Mouse (Mus musculus): ENCODE results near the gene Tle2.

Gene Tle2

DNA sequence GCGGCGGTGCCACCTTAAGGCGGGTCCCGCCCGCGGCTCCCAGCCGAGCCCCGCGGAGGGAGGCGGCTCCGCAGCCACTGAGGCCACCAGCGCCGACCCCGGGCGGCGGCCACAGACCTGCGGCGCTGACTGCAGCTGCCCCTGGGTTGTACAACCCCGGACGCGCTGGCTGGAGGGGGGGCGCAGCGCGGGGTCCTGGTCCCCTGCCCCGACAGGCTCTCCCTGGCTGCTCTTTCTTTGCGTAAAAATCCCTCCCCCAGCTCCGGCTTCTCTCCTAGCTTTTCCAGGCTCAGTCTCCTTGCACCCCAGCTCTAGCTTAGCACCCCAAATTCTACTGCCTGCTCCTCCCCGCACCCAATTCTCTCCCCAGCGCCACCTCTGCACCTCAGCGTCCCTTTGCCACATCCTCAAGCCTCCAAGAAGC lies 859 bp downstream of the Tle2 start:
- H3K27me3 ChIP-seq (ENCODE audit: insufficient read depth, low read length): peaks cover 85% of the 10 kb centered on the region
- TF ChIP-seq POU5F1 (IDR thresholded peaks at IDR 0.05; ENCODE audit: borderline replicate concordance, low read length) (no peak), NANOG (IDR thresholded peaks at IDR 0.05; ENCODE audit: borderline replicate concordance, low read length) (no peak), CTCF (conservative IDR thresholded peaks at IDR 0.05; ENCODE audit: low read length) (no peak)
- H3K36me3 ChIP-seq (ENCODE audit: insufficient read depth, low read length): no peaks in the 10 kb centered on the region
- peak overlapping the region; percentile 75 for H3K4me3 ChIP-seq (replicated peaks; ENCODE audit: low read length)
- 0 out of 2 replicates have a peak, but pooled peaks cover 3% of the 10 kb centered on the region for H3K9me3 ChIP-seq (ENCODE audit: low read length)
- H3K4me1 ChIP-seq (replicated peaks; ENCODE audit: low read depth, low read length): peaks cover 59% of the 10 kb centered on the region

DNA sequence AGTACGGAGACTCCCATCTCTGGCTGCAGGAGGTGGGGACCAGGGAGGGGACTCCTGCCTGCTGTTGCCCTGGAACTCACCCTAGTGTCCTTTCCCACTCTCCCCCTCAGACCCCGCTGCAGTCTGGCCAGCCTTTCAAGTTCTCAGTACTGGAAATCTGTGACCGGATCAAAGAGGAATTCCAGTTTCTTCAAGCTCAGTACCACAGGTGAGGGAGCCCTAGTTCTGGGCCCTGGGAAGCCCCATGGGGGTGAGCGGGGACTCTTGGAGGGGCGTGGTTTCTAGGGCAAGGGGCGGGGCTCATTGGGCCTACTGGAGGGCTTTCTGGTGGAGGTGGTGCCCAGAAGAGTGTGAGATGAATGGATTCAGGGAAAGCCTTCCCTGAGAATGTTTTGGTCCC lies 1.3 kb downstream of the Tle2 start:
- H3K36me3 ChIP-seq (ENCODE audit: insufficient read depth, low read length): no peaks in the 10 kb centered on the region
- TF ChIP-seq POU5F1 (IDR thresholded peaks at IDR 0.05; ENCODE audit: borderline replicate concordance, low read length): no peak
- no peak for TF ChIP-seq CTCF (conservative IDR thresholded peaks at IDR 0.05; ENCODE audit: low read length)
- no peak for TF ChIP-seq NANOG (IDR thresholded peaks at IDR 0.05; ENCODE audit: borderline replicate concordance, low read length)
- H3K4me1 ChIP-seq (replicated peaks; ENCODE audit: low read depth, low read length): peaks cover 59% of the 10 kb centered on the region
- H3K27me3 ChIP-seq (ENCODE audit: insufficient read depth, low read length): peaks cover 89% of the 10 kb centered on the region
- peak overlapping the region; percentile 75 for H3K4me3 ChIP-seq (replicated peaks; ENCODE audit: low read length)
- H3K9me3 ChIP-seq (ENCODE audit: low read length): 0 out of 2 replicates have a peak, but pooled peaks cover 3% of the 10 kb centered on the region

DNA sequence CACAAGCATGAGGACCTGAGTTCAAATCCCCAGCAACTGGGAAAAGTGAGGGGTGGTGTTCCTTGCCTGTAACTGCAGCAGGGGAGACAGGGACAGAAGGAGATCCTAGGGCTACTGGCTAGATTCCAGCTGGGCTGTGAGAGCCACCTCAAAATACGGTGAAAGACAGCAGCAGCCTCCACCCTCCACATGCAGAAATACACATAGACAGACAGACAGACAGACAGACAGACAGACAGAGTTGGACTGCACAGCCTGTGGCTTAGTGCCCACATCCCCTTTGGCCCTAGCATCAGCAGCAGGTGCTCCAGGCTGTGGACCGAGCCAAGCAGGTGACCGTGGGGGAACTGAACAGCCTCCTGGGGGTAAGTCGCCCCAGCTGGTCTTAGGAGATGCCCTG lies 5.6 kb downstream of the Tle2 start:
- no peaks in the 10 kb centered on the region for H3K9me3 ChIP-seq (ENCODE audit: low read length)
- H3K4me1 ChIP-seq (replicated peaks; ENCODE audit: low read depth, low read length): peaks cover 42% of the 10 kb centered on the region
- peaks cover 92% of the 10 kb centered on the region for H3K27me3 ChIP-seq (ENCODE audit: insufficient read depth, low read length)
- no peaks in the 10 kb centered on the region for H3K36me3 ChIP-seq (ENCODE audit: insufficient read depth, low read length)
- peak overlapping the region; percentile 61 for H3K4me3 ChIP-seq (replicated peaks; ENCODE audit: low read length)
- TF ChIP-seq NANOG (IDR thresholded peaks at IDR 0.05; ENCODE audit: borderline replicate concordance, low read length): no peak
- no peak for TF ChIP-seq CTCF (conservative IDR thresholded peaks at IDR 0.05; ENCODE audit: low read length)
- TF ChIP-seq POU5F1 (IDR thresholded peaks at IDR 0.05; ENCODE audit: borderline replicate concordance, low read length): no peak

DNA sequence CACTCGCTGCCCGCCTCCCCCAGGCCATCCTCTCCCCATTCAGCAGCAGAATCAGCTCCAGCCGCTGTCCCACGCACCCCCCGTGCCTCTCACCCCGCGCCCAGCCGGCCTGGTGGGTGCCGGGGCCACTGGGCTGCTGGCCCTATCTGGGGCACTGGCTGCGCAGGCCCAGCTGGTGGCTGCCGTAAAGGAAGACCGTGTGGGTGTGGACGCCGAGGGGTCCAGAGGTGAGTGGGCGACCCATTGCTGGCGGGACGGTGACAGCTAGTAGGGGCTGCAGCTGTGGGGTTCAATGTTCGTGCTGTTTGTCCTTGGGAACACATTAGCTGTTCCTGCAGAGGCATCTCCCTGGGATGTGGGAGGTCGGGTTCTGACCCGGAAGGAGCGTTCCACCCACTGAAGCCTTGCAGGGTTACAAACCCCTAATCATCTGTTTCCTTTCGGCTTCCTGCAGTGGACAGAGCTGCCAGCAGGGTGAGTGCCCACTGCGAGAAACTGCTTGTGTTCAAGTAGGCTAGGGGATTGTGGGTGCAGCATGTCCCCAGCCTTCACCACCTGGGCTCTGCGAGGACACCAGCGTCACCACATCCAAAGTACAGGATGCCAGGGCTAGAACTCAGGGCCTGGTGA lies 6.2 kb downstream of the Tle2 start:
- Histone ChIP-seq H3K36me3 (ENCODE audit: insufficient read depth, low read length) (no peaks in the 10 kb centered on the region), H3K4me1 (replicated peaks; ENCODE audit: low read depth, low read length) (peaks cover 38% of the 10 kb centered on the region), H3K27me3 (ENCODE audit: insufficient read depth, low read length) (peaks cover 91% of the 10 kb centered on the region), H3K9me3 (ENCODE audit: low read length) (no peaks in the 10 kb centered on the region), H3K4me3 (replicated peaks; ENCODE audit: low read length) (peak overlapping the region; percentile 61)
- TF ChIP-seq POU5F1 (IDR thresholded peaks at IDR 0.05; ENCODE audit: borderline replicate concordance, low read length) (no peak), NANOG (IDR thresholded peaks at IDR 0.05; ENCODE audit: borderline replicate concordance, low read length) (no peak), CTCF (conservative IDR thresholded peaks at IDR 0.05; ENCODE audit: low read length) (no peak)

DNA sequence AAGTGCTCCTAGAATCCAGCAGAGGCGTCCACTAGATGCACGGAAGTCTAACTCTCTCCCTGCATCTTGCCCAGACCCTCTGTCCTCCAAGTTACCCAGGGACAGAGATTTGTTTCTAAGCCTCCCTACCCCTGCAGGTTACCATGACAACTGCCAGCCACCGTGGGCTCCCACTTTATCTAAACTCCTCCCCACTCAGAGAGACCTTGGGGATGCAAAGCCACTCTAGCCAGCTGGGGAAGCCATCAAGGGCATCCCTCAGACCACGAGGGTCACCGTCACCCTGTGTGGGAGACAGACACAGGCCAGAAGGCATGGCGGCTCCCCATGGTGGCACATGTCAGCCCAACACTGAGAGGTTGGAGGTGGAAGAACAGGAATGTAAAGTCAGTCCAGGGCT lies 9.0 kb downstream of the Tle2 start:
- peaks cover 44% of the 10 kb centered on the region for H3K4me1 ChIP-seq (replicated peaks; ENCODE audit: low read depth, low read length)
- H3K36me3 ChIP-seq (ENCODE audit: insufficient read depth, low read length): no peaks in the 10 kb centered on the region
- no peak for TF ChIP-seq POU5F1 (IDR thresholded peaks at IDR 0.05; ENCODE audit: borderline replicate concordance, low read length)
- TF ChIP-seq NANOG (IDR thresholded peaks at IDR 0.05; ENCODE audit: borderline replicate concordance, low read length): no peak
- TF ChIP-seq CTCF (conservative IDR thresholded peaks at IDR 0.05; ENCODE audit: low read length): no peak
- H3K4me3 ChIP-seq (replicated peaks; ENCODE audit: low read length): no peak overlapping the region
- H3K27me3 ChIP-seq (ENCODE audit: insufficient read depth, low read length): peaks cover 91% of the 10 kb centered on the region
- no peaks in the 10 kb centered on the region for H3K9me3 ChIP-seq (ENCODE audit: low read length)

DNA sequence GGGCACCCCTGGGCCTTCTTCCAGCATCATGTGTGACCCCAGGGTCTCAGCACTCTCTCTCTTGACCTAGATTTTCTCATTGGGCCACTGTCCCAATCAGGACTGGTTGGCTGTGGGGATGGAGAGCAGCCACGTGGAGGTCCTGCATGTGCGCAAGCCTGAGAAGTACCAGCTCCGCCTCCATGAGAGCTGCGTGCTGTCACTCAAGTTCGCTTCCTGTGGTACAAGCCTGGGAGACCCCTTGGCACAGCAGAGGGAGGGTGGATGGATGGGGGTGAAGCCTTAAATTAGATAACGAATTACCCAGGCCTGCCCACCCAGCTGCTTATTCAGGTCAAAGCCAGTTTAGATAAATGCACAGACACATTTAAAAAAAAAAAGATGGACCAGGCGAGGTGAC lies 14.4 kb downstream of the Tle2 start:
- H3K4me3 ChIP-seq (replicated peaks; ENCODE audit: low read length): no peak overlapping the region
- TF ChIP-seq NANOG (IDR thresholded peaks at IDR 0.05; ENCODE audit: borderline replicate concordance, low read length): no peak
- no peak for TF ChIP-seq POU5F1 (IDR thresholded peaks at IDR 0.05; ENCODE audit: borderline replicate concordance, low read length)
- no peak for TF ChIP-seq CTCF (conservative IDR thresholded peaks at IDR 0.05; ENCODE audit: low read length)
- H3K27me3 ChIP-seq (ENCODE audit: insufficient read depth, low read length): peaks cover 78% of the 10 kb centered on the region
- H3K36me3 ChIP-seq (ENCODE audit: insufficient read depth, low read length): no peaks in the 10 kb centered on the region
- H3K4me1 ChIP-seq (replicated peaks; ENCODE audit: low read depth, low read length): peaks cover 60% of the 10 kb centered on the region
- no peaks in the 10 kb centered on the region for H3K9me3 ChIP-seq (ENCODE audit: low read length)

DNA sequence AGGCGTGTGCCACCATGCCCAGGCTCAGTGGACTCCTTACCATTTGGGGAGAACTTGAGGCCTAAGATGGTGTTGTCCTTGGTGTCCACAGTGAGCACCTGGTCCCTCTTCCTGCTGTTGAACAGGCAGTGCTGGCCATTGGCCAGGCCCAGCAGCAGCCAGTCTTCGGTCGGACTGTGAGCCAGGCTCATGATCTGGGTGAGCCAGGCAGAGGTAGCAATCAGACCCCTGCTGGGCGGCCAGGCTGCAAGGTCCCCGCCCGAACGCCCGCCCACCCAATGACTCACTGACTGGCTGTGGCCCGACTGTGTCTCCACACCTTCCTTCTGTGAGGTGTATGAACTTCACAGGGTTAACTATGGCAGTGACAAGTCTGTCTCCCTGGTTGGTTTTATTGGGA lies 17.5 kb downstream of the Tle2 start:
- no peak for TF ChIP-seq CTCF (conservative IDR thresholded peaks at IDR 0.05; ENCODE audit: low read length)
- TF ChIP-seq NANOG (IDR thresholded peaks at IDR 0.05; ENCODE audit: borderline replicate concordance, low read length): no peak
- no peak for TF ChIP-seq POU5F1 (IDR thresholded peaks at IDR 0.05; ENCODE audit: borderline replicate concordance, low read length)
- Histone ChIP-seq H3K4me1 (replicated peaks; ENCODE audit: low read depth, low read length) (peaks cover 84% of the 10 kb centered on the region), H3K36me3 (ENCODE audit: insufficient read depth, low read length) (no peaks in the 10 kb centered on the region), H3K9me3 (ENCODE audit: low read length) (no peaks in the 10 kb centered on the region), H3K27me3 (ENCODE audit: insufficient read depth, low read length) (peaks cover 79% of the 10 kb centered on the region), H3K4me3 (replicated peaks; ENCODE audit: low read length) (no peak overlapping the region)

DNA sequence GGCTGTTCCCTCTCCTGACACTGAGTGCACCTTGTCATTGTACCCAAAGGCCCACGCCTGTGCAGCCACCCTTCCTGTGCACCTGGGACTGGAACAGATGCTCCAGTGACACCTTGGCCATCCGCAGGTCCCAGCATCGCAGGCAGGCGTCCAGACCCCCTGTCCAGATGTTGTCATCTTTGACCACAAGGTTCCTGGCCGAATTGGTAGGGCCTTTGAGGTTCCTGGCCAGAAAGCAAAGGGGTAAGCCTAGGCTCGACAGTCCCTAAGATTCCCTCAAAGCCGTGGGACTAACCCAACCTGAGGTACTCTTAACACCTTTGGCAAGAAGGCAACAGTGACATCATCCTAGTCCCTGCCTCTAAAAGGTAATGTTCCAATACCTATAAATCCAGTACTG lies 18.3 kb downstream of the Tle2 start:
- Histone ChIP-seq H3K27me3 (ENCODE audit: insufficient read depth, low read length) (peaks cover 72% of the 10 kb centered on the region), H3K4me1 (replicated peaks; ENCODE audit: low read depth, low read length) (peaks cover 84% of the 10 kb centered on the region)
- TF ChIP-seq POU5F1 (IDR thresholded peaks at IDR 0.05; ENCODE audit: borderline replicate concordance, low read length) (no peak), NANOG (IDR thresholded peaks at IDR 0.05; ENCODE audit: borderline replicate concordance, low read length) (no peak), CTCF (conservative IDR thresholded peaks at IDR 0.05; ENCODE audit: low read length) (no peak)

DNA sequence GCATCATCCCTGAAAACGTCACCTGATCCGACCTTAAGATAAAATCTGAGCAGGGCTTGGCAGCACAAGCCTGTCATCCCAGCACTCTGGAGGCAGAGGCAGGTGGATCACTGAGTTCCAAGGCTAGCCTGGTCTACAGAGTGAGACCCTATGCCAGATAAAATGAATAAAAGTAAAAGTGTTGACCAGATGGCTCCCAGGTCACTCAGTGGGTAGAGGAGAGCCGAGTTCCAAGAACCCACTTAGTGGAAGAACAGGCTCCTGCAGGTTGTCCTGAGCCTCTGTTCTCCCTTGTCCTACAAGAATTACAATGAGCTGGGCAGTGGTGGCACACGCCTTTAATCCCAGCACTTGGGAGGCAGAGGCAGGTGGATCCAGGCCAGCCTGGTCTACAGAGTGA lies 18.9 kb downstream of the Tle2 start:
- Histone ChIP-seq H3K27me3 (ENCODE audit: insufficient read depth, low read length) (peaks cover 69% of the 10 kb centered on the region), H3K4me3 (replicated peaks; ENCODE audit: low read length) (peak overlapping the region; percentile 52; the same call in 1 of the 2 replicates), H3K4me1 (replicated peaks; ENCODE audit: low read depth, low read length) (peaks cover 86% of the 10 kb centered on the region), H3K36me3 (ENCODE audit: insufficient read depth, low read length) (no peaks in the 10 kb centered on the region), H3K9me3 (ENCODE audit: low read length) (no peaks in the 10 kb centered on the region)
- no peak for TF ChIP-seq CTCF (conservative IDR thresholded peaks at IDR 0.05; ENCODE audit: low read length)
- TF ChIP-seq NANOG (IDR thresholded peaks at IDR 0.05; ENCODE audit: borderline replicate concordance, low read length): no peak
- TF ChIP-seq POU5F1 (IDR thresholded peaks at IDR 0.05; ENCODE audit: borderline replicate concordance, low read length): no peak

More for the DNA sequence above, 18.3 kb downstream of the Tle2 start:
- H3K4me3 ChIP-seq (replicated peaks; ENCODE audit: low read length): no peak overlapping the region
- no peaks in the 10 kb centered on the region for H3K36me3 ChIP-seq (ENCODE audit: insufficient read depth, low read length)
- H3K9me3 ChIP-seq (ENCODE audit: low read length): no peaks in the 10 kb centered on the region

Data from E14TG2a.4 (cell line).